Mouse (Mus musculus) layer of hippocampus, adult 11-12 months (tissue): ENCODE data around the gene Jchain.

Experiments
- DNase-seq: peaks from one replicate; pipeline ENCODE4 v3.0.0; 2022; ENCODE audit warnings: low spot score

The Jchain gene

GRCm38 (mm10) chr5:88530908-88531307 is 3.2 kb upstream of the Jchain start:
- DNase-seq: no peak

GRCm38 (mm10) chr5:88519232-88519631 is 8.5 kb downstream of the Jchain start:
- DNase-seq: peak; percentile 24

GRCm38 (mm10) chr5:88508990-88509389 is 18.7 kb downstream of the Jchain start:
- peak; percentile 10 for DNase-seq

GRCm38 (mm10) chr5:88508555-88508954 is 19.1 kb downstream of the Jchain start:
- DNase-seq: no peak

GRCm38 (mm10) chr5:88499781-88500180 is 27.9 kb downstream of the Jchain start:
- no peak for DNase-seq

GRCm38 (mm10) chr5:88491111-88491510 is 36.6 kb downstream of the Jchain start:
- no peak for DNase-seq

GRCm38 (mm10) chr5:88489004-88489403 is 38.7 kb downstream of the Jchain start:
- no peak for DNase-seq

GRCm38 (mm10) chr5:88487675-88488074 is 40.0 kb downstream of the Jchain start, which contains the start of gene Enam:
Gene Enam (plus strand): TSS chr5:88487975.
- no peak for DNase-seq
